Mouse (Mus musculus): ENCODE results near the gene Otud5. TPM values are rescaled to one million over a fixed set of nuclear protein-coding genes. Genes with fewer than 3 reads are reported as not detected.
"Not testable (repeated sequence)": the region's sequence is repeated elsewhere in the genome, so short reads cannot be mapped to it uniquely, and the experiment has no call there.

Otud5 gene
- polyA plus RNA-seq, 1 experiment = 14.1 TPM

DNA sequence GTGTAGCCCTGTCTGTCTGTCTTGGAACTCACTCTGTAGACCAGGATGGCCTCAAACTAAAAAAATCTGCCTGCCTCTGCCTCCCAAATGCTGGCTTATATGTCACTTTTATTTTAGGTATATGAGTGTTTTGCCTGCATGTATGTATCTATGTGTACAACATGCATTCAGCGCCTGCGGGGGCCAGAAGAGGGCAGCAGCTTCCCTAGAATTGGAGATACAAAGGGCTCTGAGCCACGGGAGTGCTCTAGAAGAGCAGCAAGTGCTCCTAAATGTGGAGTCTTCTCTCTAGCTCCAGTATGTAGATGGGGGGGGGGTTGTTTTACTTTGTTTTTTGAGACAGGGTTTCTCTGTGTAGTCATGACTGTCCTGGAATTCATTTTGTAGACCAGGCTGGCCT, 74.5 kb downstream of the Otud5 start:
- H3K4me3 ChIP-seq (ENCODE audit: insufficient read depth, low read depth, low read length); H3K4me1 ChIP-seq (ENCODE audit: control insufficient read depth, insufficient read depth, insufficient read length, low read length); H3K27ac ChIP-seq (replicated peaks; ENCODE audit: low read depth, low read length): not testable (repeated sequence)

DNA sequence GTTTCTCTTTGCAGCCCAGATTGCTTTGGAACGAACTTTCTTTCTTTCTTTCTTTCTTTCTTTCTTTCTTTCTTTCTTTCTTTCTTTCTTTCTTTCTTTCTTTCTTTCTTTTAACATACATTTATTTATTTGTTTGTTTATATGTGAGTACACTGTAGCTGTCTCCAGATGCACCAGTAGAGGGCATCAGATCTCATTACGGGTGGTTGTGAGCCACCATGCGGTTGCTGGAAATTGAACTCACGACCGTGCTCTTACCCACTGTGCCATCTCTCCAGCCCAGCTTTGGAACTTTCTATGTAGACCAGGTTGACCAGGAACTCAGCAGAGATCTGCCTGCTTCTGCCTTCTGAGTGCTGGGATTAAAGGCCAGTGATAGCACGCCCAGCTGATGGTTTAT, 76.8 kb downstream of the Otud5 start:
- H3K4me3 ChIP-seq (ENCODE audit: insufficient read depth, low read depth, low read length); H3K4me1 ChIP-seq (ENCODE audit: control insufficient read depth, insufficient read depth, insufficient read length, low read length); H3K27ac ChIP-seq (replicated peaks; ENCODE audit: low read depth, low read length): not testable (repeated sequence)

DNA sequence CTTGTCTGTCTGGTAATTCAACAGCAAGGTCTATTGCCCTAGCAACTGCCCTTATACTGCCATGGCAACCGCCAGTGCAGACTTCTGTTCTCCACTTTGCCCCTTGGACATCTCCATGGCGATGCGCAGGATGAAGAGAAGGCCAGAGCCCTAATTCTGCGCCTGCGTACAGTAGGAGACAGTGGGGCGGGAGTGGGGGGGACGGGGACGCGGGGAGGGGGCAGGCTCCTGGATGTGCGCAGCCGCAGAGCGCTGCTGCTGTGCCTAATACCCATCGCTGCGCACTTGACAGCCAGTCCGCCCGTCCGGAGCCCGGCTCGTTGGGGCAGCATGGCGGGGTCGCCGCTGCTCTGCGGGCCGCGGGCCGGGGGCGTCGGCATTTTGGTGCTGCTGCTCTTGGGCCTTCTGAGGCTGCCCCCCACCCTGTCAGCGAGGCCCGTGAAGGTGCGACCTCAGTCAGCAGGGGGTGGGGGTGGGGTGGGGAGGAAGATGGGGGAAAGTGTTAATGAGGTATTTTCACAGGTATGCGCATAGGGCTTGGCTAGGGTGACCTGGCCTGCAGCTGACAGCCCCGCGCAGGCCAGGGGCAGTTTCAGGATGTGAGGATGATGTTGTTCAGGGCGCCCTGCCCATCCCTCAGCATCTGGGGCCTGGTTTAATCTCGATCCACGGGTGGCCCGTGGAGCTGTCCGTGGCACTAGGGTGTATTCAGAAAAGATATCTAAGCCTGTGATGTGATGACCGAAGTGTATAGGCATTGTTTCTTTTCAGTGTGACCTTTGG, 78.6 kb downstream of the Otud5 start, which contains the start of gene Pcsk1n:
Gene Pcsk1n (plus strand): TSS at position 222 of the 783 bp plus-strand sequence.
- Histone ChIP-seq H3K27ac (replicated peaks; ENCODE audit: low read depth, low read length) (no peak within 1 kb of the TSS), H3K4me3 (ENCODE audit: insufficient read depth, low read depth, low read length) (no peak within 1 kb of the TSS), H3K4me1 (ENCODE audit: control insufficient read depth, insufficient read depth, insufficient read length, low read length) (no peaks in the 10 kb centered on the region)

DNA sequence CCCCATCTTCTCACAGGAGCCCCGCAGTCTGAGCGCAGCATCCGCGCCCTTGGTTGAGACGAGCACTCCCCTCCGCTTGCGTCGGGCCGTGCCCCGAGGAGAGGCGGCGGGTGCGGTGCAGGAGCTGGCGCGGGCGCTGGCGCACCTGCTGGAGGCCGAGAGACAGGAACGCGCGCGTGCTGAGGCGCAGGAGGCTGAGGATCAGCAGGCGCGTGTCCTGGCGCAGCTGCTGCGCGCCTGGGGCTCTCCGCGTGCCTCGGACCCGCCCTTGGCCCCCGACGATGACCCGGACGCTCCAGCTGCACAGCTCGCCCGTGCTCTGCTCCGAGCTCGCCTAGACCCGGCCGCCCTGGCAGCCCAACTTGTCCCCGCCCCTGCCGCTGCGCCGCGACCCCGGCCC, 80.9 kb downstream of the Otud5 start:
- H3K4me3 ChIP-seq (ENCODE audit: insufficient read depth, low read depth, low read length) = peak overlapping the region; percentile 20; the same call in 1 of the 2 replicates
- H3K4me1 ChIP-seq (ENCODE audit: control insufficient read depth, insufficient read depth, insufficient read length, low read length) = no peaks in the 10 kb centered on the region
- no peak overlapping the region for H3K27ac ChIP-seq (replicated peaks; ENCODE audit: low read depth, low read length)

Other genes starting within 250 kb of the Otud5 start
- 6.0 and 6.1 TPM in 2 replicates for gene Ccdc22, start 235.8 kb upstream of the Otud5 start, polyA plus RNA-seq (2012; ENCODE audit: insufficient read depth, insufficient read length, missing spikeins)
- not detected in 2 replicates for gene Cacna1f, start 234.3 kb upstream of the Otud5 start, polyA plus RNA-seq (2012; ENCODE audit: insufficient read depth, insufficient read length, missing spikeins)
- gene Syp, start 202.9 kb upstream of the Otud5 start, polyA plus RNA-seq (2012; ENCODE audit: insufficient read depth, insufficient read length, missing spikeins) = 13.0 and 15.6 TPM in 2 replicates
- gene Prickle3, start 184.1 kb upstream of the Otud5 start, polyA plus RNA-seq (2012; ENCODE audit: insufficient read depth, insufficient read length, missing spikeins) = 6.3 and 8.3 TPM in 2 replicates
- gene Plp2, start 170.0 kb upstream of the Otud5 start, polyA plus RNA-seq (2012; ENCODE audit: insufficient read depth, insufficient read length, missing spikeins) = 27.0 and 31.6 TPM in 2 replicates
- 2.9 and 3.4 TPM in 2 replicates for gene Magix, start 160.1 kb upstream of the Otud5 start, polyA plus RNA-seq (2012; ENCODE audit: insufficient read depth, insufficient read length, missing spikeins)
- 17.4 and 24.4 TPM in 2 replicates for gene Gpkow, start 144.2 kb upstream of the Otud5 start, polyA plus RNA-seq (2012; ENCODE audit: insufficient read depth, insufficient read length, missing spikeins)
- gene Wdr45, start 127.0 kb upstream of the Otud5 start, polyA plus RNA-seq (2012; ENCODE audit: insufficient read depth, insufficient read length, missing spikeins) = 41.8 and 42.4 TPM in 2 replicates
- gene Gm45208, start 119.1 kb upstream of the Otud5 start, polyA plus RNA-seq (2012; ENCODE audit: insufficient read depth, insufficient read length, missing spikeins) = 4.0 TPM in 1 of 2 replicates, not detected in the other
- gene Praf2, start 112.9 kb upstream of the Otud5 start, polyA plus RNA-seq (2012; ENCODE audit: insufficient read depth, insufficient read length, missing spikeins) = 10.2 and 10.8 TPM in 2 replicates
- gene Ccdc120, start 90.5 kb upstream of the Otud5 start, polyA plus RNA-seq (2012; ENCODE audit: insufficient read depth, insufficient read length, missing spikeins) = not detected in 2 replicates
- gene Tfe3, start 78.8 kb upstream of the Otud5 start, polyA plus RNA-seq (2012; ENCODE audit: insufficient read depth, insufficient read length, missing spikeins) = 22.3 and 27.5 TPM in 2 replicates
- 18.6 and 19.2 TPM in 2 replicates for gene Gripap1, start 51.6 kb upstream of the Otud5 start, polyA plus RNA-seq (2012; ENCODE audit: insufficient read depth, insufficient read length, missing spikeins)
- 0.21 TPM in 1 of 2 replicates, not detected in the other for gene Kcnd1, start 19.1 kb upstream of the Otud5 start, polyA plus RNA-seq (2012; ENCODE audit: insufficient read depth, insufficient read length, missing spikeins)
- 1.7 and 2.0 TPM in 2 replicates for gene Pim2, start 36.9 kb downstream of the Otud5 start, polyA plus RNA-seq (2012; ENCODE audit: insufficient read depth, insufficient read length, missing spikeins)
- 9.2 and 15.3 TPM in 2 replicates for gene Slc35a2, start 42.7 kb downstream of the Otud5 start, polyA plus RNA-seq (2012; ENCODE audit: insufficient read depth, insufficient read length, missing spikeins)
- gene Pqbp1, start 57.9 kb downstream of the Otud5 start, polyA plus RNA-seq (2012; ENCODE audit: insufficient read depth, insufficient read length, missing spikeins) = 25.0 and 29.5 TPM in 2 replicates
- 47.7 and 50.3 TPM in 2 replicates for gene Timm17b, start 58.0 kb downstream of the Otud5 start, polyA plus RNA-seq (2012; ENCODE audit: insufficient read depth, insufficient read length, missing spikeins)
- not detected in 2 replicates for gene Gm10491, start 66.5 kb downstream of the Otud5 start, polyA plus RNA-seq (2012; ENCODE audit: insufficient read depth, insufficient read length, missing spikeins)
- gene Gm10490, start 68.2 kb downstream of the Otud5 start, polyA plus RNA-seq (2012; ENCODE audit: insufficient read depth, insufficient read length, missing spikeins) = not detected in 2 replicates
- gene Pcsk1n, start 78.5 kb downstream of the Otud5 start, polyA plus RNA-seq (2012; ENCODE audit: insufficient read depth, insufficient read length, missing spikeins) = not detected in 2 replicates
- gene Eras, start 87.2 kb downstream of the Otud5 start, polyA plus RNA-seq (2012; ENCODE audit: insufficient read depth, insufficient read length, missing spikeins) = not detected in 2 replicates
- gene Hdac6, start 106.5 kb downstream of the Otud5 start, polyA plus RNA-seq (2012; ENCODE audit: insufficient read depth, insufficient read length, missing spikeins) = 7.6 and 11.6 TPM in 2 replicates
- not detected in 2 replicates for gene Gata1, start 136.7 kb downstream of the Otud5 start, polyA plus RNA-seq (2012; ENCODE audit: insufficient read depth, insufficient read length, missing spikeins)
- not detected in 2 replicates for gene Glod5, start 177.1 kb downstream of the Otud5 start, polyA plus RNA-seq (2012; ENCODE audit: insufficient read depth, insufficient read length, missing spikeins)
- gene Suv39h1, start 233.4 kb downstream of the Otud5 start, polyA plus RNA-seq (2012; ENCODE audit: insufficient read depth, insufficient read length, missing spikeins) = 1.6 and 2.6 TPM in 2 replicates
- gene Was, start 249.1 kb downstream of the Otud5 start, polyA plus RNA-seq (2012; ENCODE audit: insufficient read depth, insufficient read length, missing spikeins) = 1.1 and 1.5 TPM in 2 replicates

Data from brown adipose tissue, adult 24 weeks (tissue).